Mouse (Mus musculus) forebrain, postnatal 0 days (tissue): Measurements from ENCODE around the gene Pdpk1. TPM values are rescaled to one million over a fixed set of nuclear protein-coding genes. Genes with fewer than 3 reads are reported as not detected.

ENCODE experiments used
- ATAC-seq: fragments of 200-750 bp; cut with Nextera tagmentation; 2 replicates; pipeline ENCODE4 v1.8.0; 2017; ENCODE audit warnings: mild to moderate bottlenecking, moderate library complexity
- DNase-seq: peaks from one replicate; pipeline ENCODE4 v3.0.0-alpha.2; 2015
- H3K27ac ChIP-seq: fragments of 300-500 bp; sonication (generic); 2 replicates; pipeline ENCODE4 v1.5.1; 2014; ENCODE audit warnings: low read depth, mild to moderate bottlenecking, antibody characterized with exemption, low read length, moderate library complexity, mixed read lengths
- H3K27me3 ChIP-seq: fragments of 300-500 bp; sonication (generic); 2 replicates; pipeline ENCODE4 v1.6.1; 2014; ENCODE audit warnings: mild to moderate bottlenecking, low read length, mixed read lengths; ENCODE audit not compliant: insufficient read depth
- H3K36me3 ChIP-seq: fragments of 300-500 bp; sonication (generic); 2 replicates; pipeline ENCODE4 v1.6.1; 2014; ENCODE audit warnings: mild to moderate bottlenecking, moderate library complexity; ENCODE audit not compliant: insufficient read depth
- H3K4me1 ChIP-seq: fragments of 300-500 bp; sonication (generic); 2 replicates; pipeline ENCODE4 v1.6.1; 2014; ENCODE audit warnings: antibody characterized with exemption; ENCODE audit not compliant: insufficient read depth
- H3K4me2 ChIP-seq: fragments of 300-500 bp; sonication (generic); 2 replicates; pipeline ENCODE4 v1.6.1; 2014; ENCODE audit warnings: low read depth, mild to moderate bottlenecking, moderate library complexity
- H3K4me3 ChIP-seq: fragments of 300-500 bp; sonication (generic); 2 replicates; pipeline ENCODE4 v1.5.1; 2014; ENCODE audit warnings: low read depth, low read length, mixed read lengths
- H3K9ac ChIP-seq: fragments of 300-500 bp; sonication (generic); 2 replicates; pipeline ENCODE4 v1.6.1; 2014; ENCODE audit warnings: mild to moderate bottlenecking
- H3K9me3 ChIP-seq: fragments of 300-500 bp; sonication (generic); 2 replicates; pipeline ENCODE4 v1.6.1; 2016; ENCODE audit warnings: low read length
- CTCF ChIP-seq: sonication (generic); IDR thresholded peaks from 2 replicates; pipeline ENCODE4 v1.5.1; 2016; ENCODE audit warnings: antibody characterized with exemption, control low read depth, low read depth
- WGBS: fragments of 180-500 bp; shearing (Covaris S2); extraction: QIAGEN DNeasy Blood & Tissue Kit; methylation state at CpG from one replicate; pipeline ENCODE4 v1.1.7; 2014; 5-methylcytosine and 5-hydroxymethylcytosine counted together
- polyA plus RNA-seq: library from polyadenylated mRNA; unstranded; fragments of >200 nt; fragmentation: Nextera tagmentation; extraction: Ambion mirVana; gene quantifications from 2 replicates; pipeline ENCODE4 v1.2.1, GENCODE M21; 2015
- total RNA-seq: library from RNA; depleted of rRNA; stranded (reverse); fragments of >200 nt; gene quantifications from 2 replicates; pipeline ENCODE4 v1.2.3, GENCODE M21; 2014

Gene Pdpk1
- total and polyA plus RNA-seq, 2 experiments from 2014 or later, result 55.8 to 59.0 TPM

DNA sequence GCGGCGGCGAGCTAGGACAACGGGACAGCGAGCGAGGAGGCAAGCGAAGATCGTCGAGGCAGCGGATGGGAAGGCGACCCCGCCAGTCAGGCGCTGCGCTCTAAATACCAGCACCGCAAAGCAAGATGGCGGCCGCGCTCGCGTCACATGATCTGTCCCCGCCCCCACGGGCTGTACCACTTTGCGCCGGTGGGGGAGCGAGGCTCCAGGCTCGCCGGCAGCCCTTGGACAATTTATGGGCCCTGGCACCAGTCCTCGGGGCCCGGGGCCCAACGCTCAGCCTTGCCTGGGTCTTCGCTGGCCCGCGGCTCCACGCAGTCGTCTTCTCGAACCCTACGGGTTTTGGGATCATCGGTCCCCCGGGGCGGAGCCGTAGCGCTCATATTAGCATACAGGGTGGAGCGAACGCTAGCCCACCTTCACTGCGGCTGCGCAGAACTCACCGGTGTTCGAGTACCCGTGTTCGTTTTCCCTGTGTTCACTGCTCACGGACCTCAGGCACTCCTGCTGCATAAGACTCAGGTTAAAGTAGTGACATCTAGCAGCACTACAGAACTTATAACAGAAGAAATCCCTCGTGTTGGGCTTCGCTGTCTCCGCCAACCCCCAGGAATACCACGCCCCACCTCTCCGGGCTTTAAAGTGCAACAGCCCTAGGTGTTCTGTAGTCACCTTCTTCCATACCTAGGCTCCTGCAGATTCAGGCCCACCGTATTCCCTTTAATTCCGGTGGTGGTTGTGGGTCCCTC, 18.8 kb upstream of the Pdpk1 start, which contains the start of gene Atp6v0c:
Gene Atp6v0c, minus strand, starts transcription at position 386 of the 749 bp plus-strand sequence.
- peak within 1 kb of the TSS; percentile 97 for H3K27ac ChIP-seq
- H3K4me2 ChIP-seq, result peak within 1 kb of the TSS; percentile 78
- no peaks in the 10 kb centered on the region for H3K27me3 ChIP-seq
- H3K36me3 ChIP-seq, result peaks cover 13% of the 10 kb centered on the region
- peaks cover 17% of the 10 kb centered on the region for H3K4me1 ChIP-seq
- peak within 1 kb of the TSS; percentile 94 for H3K9ac ChIP-seq
- H3K4me3 ChIP-seq, result peak within 1 kb of the TSS; percentile 73
- TF ChIP-seq CTCF, result peak; percentile 59
- peak; percentile 98 for DNase-seq
- ATAC-seq, result peak; percentile 93
- H3K9me3 ChIP-seq, result no peaks in the 10 kb centered on the region
- WGBS, result under 1% methylated on average over 57 of the region's 58 CpGs

DNA sequence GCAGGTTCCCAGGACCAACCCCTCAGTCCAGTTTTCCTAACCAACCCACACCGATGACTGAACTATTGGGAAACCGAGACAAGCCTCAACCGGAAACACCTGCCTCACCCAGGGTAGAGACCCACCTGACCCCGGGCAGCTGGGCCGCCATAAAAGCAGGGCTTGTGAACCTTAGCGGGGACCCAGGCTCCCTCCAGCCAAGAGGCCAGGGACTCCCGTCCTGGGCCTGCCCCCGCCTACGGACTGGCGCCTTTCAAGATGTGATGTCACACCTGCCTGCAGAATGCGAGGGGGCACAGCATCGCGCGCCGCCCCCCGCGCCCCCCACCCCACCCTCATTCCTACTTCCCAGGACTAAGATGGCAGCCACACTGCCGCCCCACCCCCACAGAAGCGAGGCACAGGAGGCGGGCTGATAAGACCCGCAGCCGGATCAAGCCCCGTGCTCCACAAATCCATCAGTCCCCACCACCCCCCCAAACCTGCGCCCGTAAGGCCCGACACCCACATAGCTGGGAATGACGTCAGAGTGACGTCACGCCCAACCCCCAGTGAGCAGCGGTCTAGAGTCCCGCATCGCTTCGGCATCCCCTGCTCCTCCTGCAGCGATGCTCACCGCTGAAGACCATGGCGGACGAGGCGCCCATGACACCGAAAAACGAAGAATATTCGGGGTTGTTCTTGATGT, 18.0 kb upstream of the Pdpk1 start:
- Histone ChIP-seq H3K9me3 (no peaks in the 10 kb centered on the region), H3K27ac (peak overlapping the region; percentile 97), H3K9ac (peak overlapping the region; percentile 94), H3K4me1 (peaks cover 17% of the 10 kb centered on the region), H3K27me3 (no peaks in the 10 kb centered on the region), H3K4me3 (peak overlapping the region; percentile 73), H3K36me3 (peaks cover 13% of the 10 kb centered on the region), H3K4me2 (peak overlapping the region; percentile 78)
- peak; percentile 89 for DNase-seq
- ATAC-seq, result peak; percentile 69
- under 1% methylated on average over 41 of the region's 41 CpGs for WGBS
- no peak for TF ChIP-seq CTCF

- Histone ChIP-seq H3K27me3 (no peaks in the 10 kb centered on the region), H3K27ac (peak overlapping the region; percentile 97), H3K36me3 (peaks cover 13% of the 10 kb centered on the region), H3K9ac (peak overlapping the region; percentile 94), H3K4me1 (peaks cover 18% of the 10 kb centered on the region), H3K4me3 (peak overlapping the region; percentile 73), H3K9me3 (no peaks in the 10 kb centered on the region), H3K4me2 (peak overlapping the region; percentile 78)
- no peak for TF ChIP-seq CTCF
- ATAC-seq, result no peak
- WGBS, result 50% methylated on average over 7 of the region's 7 CpGs
- DNase-seq, result no peak
Measured at GRCm38 (mm10) chr17:24167891-24168505, 17.3 kb upstream of the Pdpk1 start.

DNA sequence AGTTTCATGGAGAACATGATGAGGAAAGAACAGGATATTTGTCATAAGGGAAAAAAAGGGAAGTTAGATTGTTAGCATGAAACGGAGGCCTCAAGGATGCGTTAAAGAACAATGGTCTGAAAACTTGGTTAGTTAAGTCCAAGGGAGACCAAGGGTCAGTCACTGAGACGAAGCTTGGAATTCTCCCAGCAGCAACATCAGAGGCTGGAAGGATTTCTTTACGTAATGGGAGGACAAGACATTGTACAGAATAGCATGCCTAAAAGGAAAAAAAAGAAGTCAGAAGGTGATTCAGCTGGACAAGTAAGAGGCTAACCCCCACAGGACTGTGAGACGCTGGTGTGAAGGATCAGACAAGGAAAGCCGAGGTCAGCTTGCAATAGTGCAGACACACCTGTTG, 16.4 kb upstream of the Pdpk1 start:
- H3K9me3 ChIP-seq, result no peaks in the 10 kb centered on the region
- WGBS, result 90% methylated on average over 6 of the region's 6 CpGs
- H3K27ac ChIP-seq, result no peak overlapping the region
- no peak overlapping the region for H3K4me3 ChIP-seq
- DNase-seq (no peak), ATAC-seq (no peak)
- H3K4me1 ChIP-seq, result peaks cover 25% of the 10 kb centered on the region
- no peak overlapping the region for H3K9ac ChIP-seq
- no peaks in the 10 kb centered on the region for H3K27me3 ChIP-seq
- peaks cover 13% of the 10 kb centered on the region for H3K36me3 ChIP-seq
- TF ChIP-seq CTCF, result no peak
- 0 out of 2 replicates have a peak overlapping the region, but pooled peaks have one; percentile 78 for H3K4me2 ChIP-seq

GRCm38 (mm10) chr17:24164566-24165259, 14.0 kb upstream of the Pdpk1 start:
- no peak overlapping the region for H3K9ac ChIP-seq
- no peak overlapping the region for H3K27ac ChIP-seq
- peak; percentile 21; the same call in 1 of the 2 replicates for TF ChIP-seq CTCF
- no peaks in the 10 kb centered on the region for H3K9me3 ChIP-seq
- no peaks in the 10 kb centered on the region for H3K27me3 ChIP-seq
- ATAC-seq (no peak), DNase-seq (no peak)
- WGBS, result 85% methylated on average over 11 of the region's 11 CpGs
- no peak overlapping the region for H3K4me2 ChIP-seq
- H3K36me3 ChIP-seq, result peaks cover 13% of the 10 kb centered on the region
- no peak overlapping the region for H3K4me3 ChIP-seq
- H3K4me1 ChIP-seq, result peaks cover 19% of the 10 kb centered on the region

GRCm38 (mm10) chr17:24163176-24163962, 12.6 kb upstream of the Pdpk1 start, which contains the start of gene Amdhd2:
Amdhd2 (minus strand) TSS chr17:24163766.
- peak within 1 kb of the TSS; percentile 63 for H3K4me3 ChIP-seq
- H3K4me1 ChIP-seq, result peaks cover 19% of the 10 kb centered on the region
- H3K9ac ChIP-seq, result peak within 1 kb of the TSS; percentile 66
- ATAC-seq, result peak; percentile 86
- H3K9me3 ChIP-seq, result no peaks in the 10 kb centered on the region
- peak within 1 kb of the TSS; percentile 90 for H3K4me2 ChIP-seq
- 2% methylated on average over 47 of the region's 47 CpGs for WGBS
- H3K27ac ChIP-seq, result peak within 1 kb of the TSS; percentile 87
- peaks cover 13% of the 10 kb centered on the region for H3K36me3 ChIP-seq
- peak; percentile 97 for DNase-seq
- H3K27me3 ChIP-seq, result no peaks in the 10 kb centered on the region
- TF ChIP-seq CTCF, result 0 out of 2 replicates have a peak, but pooled peaks have one; percentile 1
